Mouse (Mus musculus) hindbrain, embryonic 14.5 days (tissue): ENCODE measurements at regions not wholly inside any gene's neighbourhood (a gene's known extent, or its start where the extent isn't known, plus 50 kb on each side); places are given as distances from the start of the nearest gene placed in this dataset.
A peak's percentile ranks its signal among the peaks of the same experiment; 100 is the strongest.

Source experiments
- ATAC-seq: fragments of 200-750 bp; cut with Nextera tagmentation; 2 replicates; pipeline ENCODE4 v1.8.0; 2017; ENCODE audit warnings: moderate number of reproducible peaks, mild to moderate bottlenecking, moderate TSS enrichment, moderate library complexity; ENCODE audit not compliant: low FRiP score
- DNase-seq: peaks from one replicate; pipeline ENCODE4 v3.0.0-alpha.2; 2015; ENCODE audit warnings: low spot score
- H3K27ac ChIP-seq: fragments of 300-500 bp; sonication (generic); 2 replicates; pipeline ENCODE4 v1.5.1; 2014; ENCODE audit warnings: mild to moderate bottlenecking, moderate library complexity
- H3K27me3 ChIP-seq: fragments of 300-500 bp; sonication (generic); 2 replicates; pipeline ENCODE4 v1.6.1; 2014; ENCODE audit warnings: mild to moderate bottlenecking, low read length, mixed read lengths; ENCODE audit not compliant: control insufficient read depth, insufficient read depth
- H3K36me3 ChIP-seq: fragments of 300-500 bp; sonication (generic); replicated peaks from 2 replicates; pipeline ENCODE4 v1.6.1; 2014; ENCODE audit not compliant: control insufficient read depth, insufficient read depth
- H3K4me1 ChIP-seq: fragments of 300-500 bp; sonication (generic); replicated peaks from 2 replicates; pipeline ENCODE4 v1.6.1; 2014; ENCODE audit warnings: antibody characterized with exemption, low read length, mixed read lengths; ENCODE audit not compliant: control insufficient read depth, insufficient read depth
- H3K4me2 ChIP-seq: fragments of 300-500 bp; sonication (generic); replicated peaks from 2 replicates; pipeline ENCODE4 v1.6.1; 2014; ENCODE audit warnings: mild to moderate bottlenecking, moderate library complexity
- H3K4me3 ChIP-seq: fragments of 300-500 bp; sonication (generic); replicated peaks from 2 replicates; pipeline ENCODE4 v1.5.1; 2014; ENCODE audit warnings: mild to moderate bottlenecking, low read length
- H3K9ac ChIP-seq: fragments of 300-500 bp; sonication (generic); 2 replicates; pipeline ENCODE4 v1.6.1; 2014
- H3K9me3 ChIP-seq: fragments of 300-500 bp; sonication (generic); 2 replicates; pipeline ENCODE4 v1.6.1; 2016; ENCODE audit warnings: low read length; ENCODE audit not compliant: control insufficient read depth
- WGBS: fragments of 180-500 bp; shearing (Covaris S2); extraction: QIAGEN DNeasy Blood & Tissue Kit; methylation state at CpG from one replicate; pipeline ENCODE4 v1.1.7; 2014; 5-methylcytosine and 5-hydroxymethylcytosine counted together

DNA sequence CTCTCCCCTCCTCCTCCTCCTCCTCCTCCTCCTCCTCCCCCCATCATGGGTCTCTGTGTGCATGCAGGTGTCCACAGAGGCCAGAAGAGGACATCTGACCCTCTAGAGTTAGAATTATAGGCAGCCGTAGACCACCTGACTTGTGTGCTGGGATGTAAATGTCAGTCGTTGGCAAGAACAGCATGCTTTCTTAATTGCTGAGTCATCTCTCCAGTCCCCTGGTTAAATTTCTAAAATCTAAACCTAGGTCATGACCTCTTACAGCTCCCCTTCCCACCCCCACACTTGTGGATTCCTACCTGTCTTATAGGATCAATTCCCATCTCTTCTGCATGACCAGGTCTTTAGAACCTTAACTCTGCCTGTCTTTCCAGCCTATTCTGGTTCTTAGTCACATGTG, 102.4 kb upstream of the Magi3 start:
- Histone ChIP-seq H3K4me1 (peaks cover 8% of the 10 kb centered on the region; the same call in 1 of the 2 replicates), H3K4me2 (no peak overlapping the region), H3K27me3 (no peaks in the 10 kb centered on the region), H3K36me3 (no peaks in the 10 kb centered on the region), H3K9ac (no peak overlapping the region), H3K27ac (no peak overlapping the region), H3K4me3 (no peak overlapping the region), H3K9me3 (no peaks in the 10 kb centered on the region)
- ATAC-seq = no peak
- DNase-seq = no peak
- WGBS = 73% methylated on average over 2 of the region's 2 CpGs

DNA sequence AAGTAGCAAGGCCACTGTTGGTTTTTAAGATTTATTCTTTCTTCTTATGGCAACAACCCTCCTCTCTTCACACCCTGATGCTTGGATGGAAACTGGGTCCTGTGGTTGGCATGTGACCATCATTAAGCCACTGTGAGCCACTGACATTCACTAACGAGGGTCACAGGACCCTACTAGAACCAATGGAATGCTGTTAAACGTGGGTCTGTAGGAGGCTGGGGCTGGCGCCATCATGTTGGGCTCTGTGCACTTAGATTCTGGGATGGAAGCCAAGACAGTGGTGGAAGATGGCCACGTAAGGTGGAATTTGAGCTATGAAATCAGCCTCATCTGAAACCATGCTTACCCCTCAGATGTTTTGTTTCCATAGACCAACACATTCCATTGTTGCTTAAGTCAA, 100.2 kb upstream of the Magi3 start:
- no peak for DNase-seq

DNA sequence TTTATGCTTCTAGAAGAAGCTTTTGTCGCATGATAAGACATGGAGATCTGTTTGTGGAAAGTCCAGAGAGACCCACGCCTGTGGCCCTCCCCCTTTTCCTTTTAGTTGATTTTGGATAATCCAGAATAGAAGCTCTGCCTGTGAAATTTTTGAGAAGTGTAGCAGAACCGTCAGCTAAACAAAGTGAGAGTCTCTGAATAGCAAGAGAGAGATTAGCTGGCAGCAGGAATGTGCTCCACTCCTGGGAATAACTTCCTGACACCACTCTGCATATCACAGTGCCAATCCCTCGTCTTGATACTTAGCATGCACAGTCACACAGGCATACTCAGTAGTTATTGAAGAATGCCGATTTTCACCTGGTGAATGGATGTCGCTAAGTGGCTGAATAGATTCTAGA, 99.2 kb upstream of the Magi3 start:
- 42% methylated on average over 6 of the region's 6 CpGs for WGBS
- H3K9me3 ChIP-seq = no peaks in the 10 kb centered on the region
- H3K27me3 ChIP-seq = no peaks in the 10 kb centered on the region
- no peak overlapping the region for H3K27ac ChIP-seq
- H3K9ac ChIP-seq = no peak overlapping the region
- ATAC-seq = no peak
- H3K4me1 ChIP-seq = peaks cover 8% of the 10 kb centered on the region; the same call in 1 of the 2 replicates
- H3K4me3 ChIP-seq = no peak overlapping the region
- no peaks in the 10 kb centered on the region for H3K36me3 ChIP-seq
- peak; percentile 52 for DNase-seq
- H3K4me2 ChIP-seq = no peak overlapping the region

More for the DNA sequence above, 100.2 kb upstream of the Magi3 start:
- H3K4me1 ChIP-seq = peaks cover 8% of the 10 kb centered on the region; the same call in 1 of the 2 replicates
- 70% methylated on average over 4 of the region's 4 CpGs for WGBS
- H3K9me3 ChIP-seq = no peaks in the 10 kb centered on the region
- ATAC-seq = no peak
- no peak overlapping the region for H3K27ac ChIP-seq
- no peaks in the 10 kb centered on the region for H3K27me3 ChIP-seq
- H3K4me2 ChIP-seq = no peak overlapping the region
- no peak overlapping the region for H3K4me3 ChIP-seq
- H3K36me3 ChIP-seq = no peaks in the 10 kb centered on the region
- no peak overlapping the region for H3K9ac ChIP-seq

DNA sequence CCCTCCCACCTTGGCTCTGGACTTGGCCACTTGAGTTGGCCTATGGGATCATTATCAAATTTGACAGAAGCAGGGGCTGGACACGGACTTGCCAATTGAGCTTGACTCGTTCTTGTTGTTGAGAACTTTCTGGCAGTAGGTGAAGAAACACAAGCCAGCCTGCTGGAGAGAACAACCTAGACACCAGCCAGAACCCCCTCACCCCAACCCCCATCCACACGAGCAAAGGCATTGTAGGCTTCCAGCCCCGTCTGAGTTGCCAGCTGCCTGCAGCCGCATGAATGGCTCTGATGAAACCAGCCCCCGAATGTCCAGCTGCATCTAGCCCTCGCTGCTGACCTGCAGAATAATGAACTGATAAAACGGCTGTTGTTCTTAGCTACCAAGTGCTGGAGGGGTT, 98.7 kb upstream of the Magi3 start:
- H3K9ac ChIP-seq = no peak overlapping the region
- no peaks in the 10 kb centered on the region for H3K36me3 ChIP-seq
- H3K4me2 ChIP-seq = no peak overlapping the region
- H3K27me3 ChIP-seq = no peaks in the 10 kb centered on the region
- H3K4me1 ChIP-seq = peaks cover 8% of the 10 kb centered on the region; the same call in 1 of the 2 replicates
- ATAC-seq (0 out of 2 replicates have a peak, but pooled peaks have one; percentile 37), DNase-seq (no peak)
- WGBS = 22% methylated on average over 8 of the region's 8 CpGs
- H3K9me3 ChIP-seq = no peaks in the 10 kb centered on the region
- H3K27ac ChIP-seq = no peak overlapping the region
- no peak overlapping the region for H3K4me3 ChIP-seq

DNA sequence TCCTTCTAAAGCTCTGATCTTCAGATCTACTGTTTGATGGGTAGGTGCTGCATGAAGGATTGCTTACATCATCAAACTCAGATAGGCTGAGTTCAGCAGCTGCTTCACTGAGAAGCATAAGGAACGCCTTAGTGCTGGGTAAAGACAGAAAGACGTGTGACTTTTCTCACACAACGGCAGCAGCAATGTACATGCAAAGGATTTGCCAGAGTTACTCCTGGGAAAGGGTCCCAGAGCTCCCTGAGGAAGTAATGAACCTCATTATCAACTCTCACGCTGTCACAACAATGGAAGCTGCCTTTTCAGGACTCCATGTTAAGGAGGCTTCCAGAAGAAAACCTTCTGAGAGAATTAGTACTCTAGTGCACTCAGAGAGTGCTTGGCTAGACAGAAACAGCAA, 97.4 kb upstream of the Magi3 start:
- H3K9me3 ChIP-seq = no peaks in the 10 kb centered on the region
- ATAC-seq (no peak), DNase-seq (no peak)
- no peak overlapping the region for H3K4me3 ChIP-seq
- no peak overlapping the region for H3K27ac ChIP-seq
- peaks cover 8% of the 10 kb centered on the region; the same call in 1 of the 2 replicates for H3K4me1 ChIP-seq
- no peak overlapping the region for H3K4me2 ChIP-seq
- H3K36me3 ChIP-seq = no peaks in the 10 kb centered on the region
- 81% methylated on average over 4 of the region's 4 CpGs for WGBS
- H3K27me3 ChIP-seq = no peaks in the 10 kb centered on the region
- no peak overlapping the region for H3K9ac ChIP-seq

DNA sequence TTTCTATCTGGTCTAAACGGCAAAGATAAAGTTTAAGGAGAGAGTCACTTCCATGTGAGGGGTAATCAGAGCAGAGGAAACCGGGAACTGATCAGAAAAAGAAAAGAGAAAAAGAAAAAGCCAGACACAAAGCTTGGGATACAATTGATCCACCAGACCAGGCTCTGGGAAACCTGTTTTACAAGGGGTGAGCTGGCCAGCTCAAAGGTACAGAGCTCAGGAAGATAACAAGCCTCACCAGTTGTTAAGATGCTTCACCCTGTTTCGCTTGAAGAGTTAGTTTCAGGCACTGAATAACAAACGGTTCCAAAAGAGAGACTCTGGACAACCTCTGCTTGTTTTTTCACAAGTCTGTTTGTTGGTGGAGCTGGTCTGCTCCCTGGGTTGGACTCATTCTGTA, 92.9 kb upstream of the Magi3 start:
- no peak overlapping the region for H3K9ac ChIP-seq
- no peaks in the 10 kb centered on the region for H3K36me3 ChIP-seq
- H3K27ac ChIP-seq = no peak overlapping the region
- WGBS = 82% methylated on average over 4 of the region's 4 CpGs
- H3K4me3 ChIP-seq = no peak overlapping the region
- ATAC-seq (no peak), DNase-seq (no peak)
- no peaks in the 10 kb centered on the region for H3K4me1 ChIP-seq
- no peak overlapping the region for H3K4me2 ChIP-seq
- H3K27me3 ChIP-seq = no peaks in the 10 kb centered on the region
- H3K9me3 ChIP-seq = no peaks in the 10 kb centered on the region

DNA sequence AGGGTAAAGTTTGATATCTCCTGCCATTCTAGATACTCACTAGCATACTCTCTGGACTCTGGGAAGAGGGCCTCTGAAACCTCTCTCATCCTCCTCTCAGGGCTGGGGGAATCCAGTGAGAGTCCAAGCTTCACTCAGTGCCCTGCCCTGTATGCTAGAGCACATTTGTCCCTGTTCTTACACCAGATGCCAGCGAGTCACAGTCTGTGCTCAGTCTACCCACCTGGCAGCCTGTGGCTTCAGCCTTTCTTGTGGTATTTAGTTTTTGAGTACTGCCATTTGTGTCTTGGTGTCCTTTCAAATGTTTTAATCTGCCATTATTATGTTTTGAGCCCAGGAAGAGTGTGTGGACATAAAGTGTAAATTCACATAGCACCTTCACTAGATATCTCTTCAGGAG, 86.8 kb upstream of the Magi3 start:
- no peaks in the 10 kb centered on the region for H3K4me1 ChIP-seq
- no peaks in the 10 kb centered on the region for H3K9me3 ChIP-seq
- 89% methylated on average over 1 of the region's 1 CpGs for WGBS
- no peak overlapping the region for H3K4me2 ChIP-seq
- H3K36me3 ChIP-seq = no peaks in the 10 kb centered on the region
- no peaks in the 10 kb centered on the region for H3K27me3 ChIP-seq
- H3K9ac ChIP-seq = no peak overlapping the region
- no peak overlapping the region for H3K27ac ChIP-seq
- no peak for ATAC-seq
- no peak overlapping the region for H3K4me3 ChIP-seq
- no peak for DNase-seq

DNA sequence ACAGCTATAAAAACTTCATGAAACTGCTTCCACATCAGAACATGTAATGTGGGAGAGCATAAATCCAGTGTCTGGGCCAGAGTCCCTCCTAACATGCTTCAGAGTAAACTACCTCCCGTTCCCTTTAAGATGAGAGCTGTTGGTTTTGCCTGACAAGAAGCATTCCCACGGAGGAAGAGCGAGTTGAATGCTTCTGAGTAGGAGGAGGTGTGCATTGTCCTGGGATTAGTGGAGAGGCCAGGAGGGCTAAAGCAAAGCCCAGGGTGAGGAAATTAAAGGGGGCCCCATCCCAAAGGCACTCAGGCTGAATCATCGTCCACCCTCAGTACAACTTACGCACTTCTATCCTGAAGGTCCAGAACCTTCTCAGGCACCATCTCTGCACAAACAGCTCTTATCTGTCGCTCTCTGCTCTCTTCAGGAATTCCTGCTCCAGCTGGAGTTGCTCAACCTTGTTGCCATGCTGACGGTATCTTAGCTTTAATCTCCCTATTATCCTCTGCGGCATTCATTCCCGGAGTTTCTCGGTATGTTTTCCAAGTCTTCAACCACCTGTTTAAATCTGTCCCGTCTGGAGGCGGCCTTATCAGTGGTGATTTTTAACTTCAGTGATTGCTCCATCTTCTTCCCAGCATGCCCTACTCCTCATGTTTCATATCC, 85.9 kb upstream of the Magi3 start:
- Histone ChIP-seq H3K9me3 (no peaks in the 10 kb centered on the region), H3K36me3 (no peaks in the 10 kb centered on the region), H3K4me3 (no peak overlapping the region), H3K27ac (no peak overlapping the region), H3K4me1 (no peaks in the 10 kb centered on the region), H3K9ac (no peak overlapping the region), H3K27me3 (no peaks in the 10 kb centered on the region), H3K4me2 (no peak overlapping the region)
- no peak for DNase-seq
- WGBS = 36% methylated on average over 12 of the region's 12 CpGs
- no peak for ATAC-seq

DNA sequence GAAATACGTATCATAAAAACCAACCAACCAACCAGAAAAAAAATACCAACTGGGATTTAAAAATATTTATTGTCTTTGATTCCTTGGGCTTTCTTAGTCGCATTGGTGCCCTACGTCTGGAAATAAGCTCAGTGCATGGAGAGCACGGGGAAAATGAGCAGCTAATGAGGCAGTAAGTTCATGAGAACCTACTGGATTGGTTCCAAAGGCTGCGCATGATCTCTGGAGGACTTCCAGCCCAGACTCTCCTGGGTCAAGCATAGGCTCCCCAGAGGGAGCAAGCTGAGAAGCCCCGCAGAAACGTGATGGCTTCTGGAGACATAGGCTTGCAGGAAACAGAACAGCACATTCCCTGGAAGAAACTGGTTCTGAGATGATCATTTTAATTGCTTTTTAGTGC, 83.4 kb upstream of the Magi3 start:
- 73% methylated on average over 7 of the region's 7 CpGs for WGBS
- H3K9ac ChIP-seq = no peak overlapping the region
- H3K9me3 ChIP-seq = no peaks in the 10 kb centered on the region
- ATAC-seq (no peak), DNase-seq (no peak)
- no peak overlapping the region for H3K4me2 ChIP-seq
- H3K4me1 ChIP-seq = no peaks in the 10 kb centered on the region; the same call in none of the 2 replicates
- H3K27me3 ChIP-seq = no peaks in the 10 kb centered on the region
- H3K36me3 ChIP-seq = no peaks in the 10 kb centered on the region
- no peak overlapping the region for H3K27ac ChIP-seq
- H3K4me3 ChIP-seq = no peak overlapping the region

DNA sequence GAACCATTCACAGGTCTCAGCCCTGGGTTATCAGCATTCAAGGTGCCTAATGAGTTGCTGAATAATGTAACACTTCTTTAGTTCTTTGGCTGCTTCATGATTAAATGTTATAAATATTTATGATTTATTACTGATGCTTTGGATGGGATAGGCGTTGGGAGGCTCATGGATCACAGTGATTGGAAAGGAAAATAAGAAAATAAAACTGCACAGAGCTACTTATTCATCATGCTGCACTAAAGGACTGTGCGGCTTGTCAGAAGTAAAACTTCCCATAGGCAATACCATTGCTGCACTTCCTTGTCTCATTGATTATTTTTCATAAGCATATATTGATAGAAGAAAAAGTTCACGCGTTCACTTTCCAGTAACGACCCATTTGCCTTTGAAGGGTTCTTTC, 80.0 kb upstream of the Magi3 start:
- H3K27ac ChIP-seq = peak overlapping the region; percentile 70
- no peak for DNase-seq
- ATAC-seq = 0 out of 2 replicates have a peak, but pooled peaks have one; percentile 27
- no peaks in the 10 kb centered on the region for H3K36me3 ChIP-seq
- H3K27me3 ChIP-seq = no peaks in the 10 kb centered on the region
- 67% methylated on average over 5 of the region's 5 CpGs for WGBS
- no peak overlapping the region for H3K4me2 ChIP-seq
- H3K4me3 ChIP-seq = no peak overlapping the region
- H3K4me1 ChIP-seq = no peaks in the 10 kb centered on the region; the same call in none of the 2 replicates
- no peak overlapping the region for H3K9ac ChIP-seq
- no peaks in the 10 kb centered on the region for H3K9me3 ChIP-seq
